Mouse (Mus musculus) frontal cortex, adult 2 months (tissue): ENCODE measurements around the gene Snip1. TPM values are rescaled to one million over a fixed set of nuclear protein-coding genes. Genes with fewer than 3 reads are reported as not detected.
A peak's percentile ranks its signal among the peaks of the same experiment; 100 is the strongest.

Source experiments
- DNase-seq, 2 experiments: peaks; one replicate each; pipeline ENCODE4 v3.0.0; 2022; ENCODE audit warnings: low spot score in 1 of 2; ENCODE audit errors: extremely low spot score in 1 of 2
- polyA plus RNA-seq: library from polyadenylated mRNA; depleted of rRNA; stranded (reverse); fragments of >200 nt; gene quantifications from 2 replicates; pipeline ENCODE4 v1.2.3, GENCODE M21; 2012; rRNA removed

The Snip1 gene
- polyA plus RNA-seq, 1 experiment = 11.6 TPM

- DNase-seq = no peak
These were observed 30.9 kb downstream of the Snip1 start for GRCm38 (mm10) chr4:125097412-125097811.

- peak; percentile 52 to 94 for DNase-seq
These were observed 33.0 kb downstream of the Snip1 start for GRCm38 (mm10) chr4:125099458-125099857.

- DNase-seq = peak in 1 of 2 experiments; percentile 21
These were observed 34.9 kb downstream of the Snip1 start for GRCm38 (mm10) chr4:125101334-125101733.

GRCm38 (mm10) chr4:125105354-125105753 is 38.9 kb downstream of the Snip1 start:
- DNase-seq = no peak

GRCm38 (mm10) chr4:125114638-125115037 is 48.2 kb downstream of the Snip1 start:
- DNase-seq = peak; percentile 85 to 96

- DNase-seq = no peak
These were observed 48.6 kb downstream of the Snip1 start for GRCm38 (mm10) chr4:125115081-125115480.

- no peak for DNase-seq
These were observed 49.2 kb downstream of the Snip1 start for GRCm38 (mm10) chr4:125115710-125116089.

- peak; percentile 56 to 68 for DNase-seq
These were observed 49.8 kb downstream of the Snip1 start for GRCm38 (mm10) chr4:125116090-125116861.

GRCm38 (mm10) chr4:125116929-125117328 is 50.5 kb downstream of the Snip1 start:
- DNase-seq = no peak

- DNase-seq = no peak
These were observed 51.4 kb downstream of the Snip1 start for GRCm38 (mm10) chr4:125117902-125118320.

GRCm38 (mm10) chr4:125119070-125119469 is 52.6 kb downstream of the Snip1 start:
- DNase-seq = no peak

GRCm38 (mm10) chr4:125119721-125120120 is 53.2 kb downstream of the Snip1 start:
- no peak for DNase-seq

- no peak for DNase-seq
These were observed 56.2 kb downstream of the Snip1 start for GRCm38 (mm10) chr4:125122431-125123278.

- DNase-seq = no peak
These were observed 56.8 kb downstream of the Snip1 start for GRCm38 (mm10) chr4:125123279-125123671.

Other genes starting within 250 kb of the Snip1 start
- 34.5 and 36.8 TPM in 2 replicates for gene Yrdc, start 216.0 kb upstream of the Snip1 start, polyA plus RNA-seq
- gene 1110065P20Rik, start 215.5 kb upstream of the Snip1 start, polyA plus RNA-seq = 91.4 and 98.1 TPM in 2 replicates
- 48.7 and 52.5 TPM in 2 replicates for gene Maneal, start 204.5 kb upstream of the Snip1 start, polyA plus RNA-seq
- gene Epha10, start 185.8 kb upstream of the Snip1 start, polyA plus RNA-seq = 49.8 and 50.9 TPM in 2 replicates
- gene 9930104L06Rik, start 129.6 kb upstream of the Snip1 start, polyA plus RNA-seq = 20.9 and 21.3 TPM in 2 replicates
- 2.0 and 2.6 TPM in 2 replicates for gene Cdca8, start 127.4 kb upstream of the Snip1 start, polyA plus RNA-seq
- 3.6 and 8.3 TPM in 2 replicates for gene Rspo1, start 80.2 kb upstream of the Snip1 start, polyA plus RNA-seq
- gene Gnl2, start 50.1 kb upstream of the Snip1 start, polyA plus RNA-seq = 115 and 127 TPM in 2 replicates
- gene Dnali1, start 969 bp upstream of the Snip1 start, polyA plus RNA-seq = 0.42 and 0.44 TPM in 2 replicates
- gene Meaf6, start 18.5 kb downstream of the Snip1 start, polyA plus RNA-seq = 105 and 111 TPM in 2 replicates
- gene Zc3h12a, start 61.2 kb downstream of the Snip1 start, polyA plus RNA-seq = 1.3 and 1.6 TPM in 2 replicates